Mouse (Mus musculus) left cerebral cortex, postnatal 25 days (tissue): ENCODE measurements around the gene Emid1. TPM values are rescaled to one million over a fixed set of nuclear protein-coding genes. Genes with fewer than 3 reads are reported as not detected.
A peak's percentile ranks its signal among the peaks of the same experiment; 100 is the strongest.

Experiments
- DNase-seq, 2 experiments: peaks; one replicate each; pipeline ENCODE4 v3.0.0; 2022; ENCODE audit warnings: low spot score in 2 of 2, mixed read lengths in 1 of 2
- intact Hi-C: fragments of 180-260 bp; cut with DNase I; formaldehyde crosslinking; loops from one replicate; pipeline ENCODE4 v1.15.1; 2025
- total RNA-seq, 2 experiments: library from RNA; stranded (reverse); gene quantifications; 2 replicates each; pipeline ENCODE4 v1.2.3; 2021

Gene Emid1
- total RNA-seq, 2 experiments from 2014 or later: 9.7 to 11.8 TPM

GRCm38 (mm10) chr11:5068126-5068971 lies 83.7 kb downstream of the Emid1 start:
- intact Hi-C loops: no loop called here

GRCm38 (mm10) chr11:5067063-5067462 lies 85.0 kb downstream of the Emid1 start:
- intact Hi-C loops: no loop called here
- no peak for DNase-seq

More at GRCm38 (mm10) chr11:5068126-5068971, 83.7 kb downstream of the Emid1 start:
- DNase-seq: no peak

- DNase-seq: peak; percentile 88 to 93
- intact Hi-C loops: loop anchor here (1.0 kb wide), 2 partner anchors 50 to 78 kb away; no protein-coding TSS in a partner anchor
Observed at GRCm38 (mm10) chr11:5065056-5065821, 86.8 kb downstream of the Emid1 start, which contains the start of gene Gas2l1. Gas2l1 (minus strand) TSS chr11:5065327.

GRCm38 (mm10) chr11:5064282-5065055 lies 87.6 kb downstream of the Emid1 start:
- intact Hi-C loops: loop anchor here (1.0 kb wide), 2 partner anchors 49 to 77 kb away; no protein-coding TSS in a partner anchor
- peak; percentile 53 to 54 for DNase-seq

- DNase-seq: no peak
- intact Hi-C loops: no loop called here
Observed at GRCm38 (mm10) chr11:5063561-5064281, 88.3 kb downstream of the Emid1 start.

GRCm38 (mm10) chr11:5062860-5063505 lies 89.1 kb downstream of the Emid1 start:
- DNase-seq: peak in 1 of 2 experiments; percentile 32
- intact Hi-C loops: no loop called here

- intact Hi-C loops: no loop called here
- DNase-seq: no peak
Observed at GRCm38 (mm10) chr11:5062326-5062725, 89.7 kb downstream of the Emid1 start.

GRCm38 (mm10) chr11:5061413-5062139 lies 90.5 kb downstream of the Emid1 start:
- DNase-seq: peak; percentile 91 to 98
- intact Hi-C loops: no loop called here

GRCm38 (mm10) chr11:5060756-5061412 lies 91.2 kb downstream of the Emid1 start:
- intact Hi-C loops: no loop called here
- peak in 1 of 2 experiments; percentile 32 for DNase-seq

GRCm38 (mm10) chr11:5059704-5060156 lies 92.3 kb downstream of the Emid1 start:
- peak; percentile 71 to 74 for DNase-seq
- intact Hi-C loops: loop anchor here (2.0 kb wide), 1 partner anchor 17 kb away; no protein-coding TSS in a partner anchor

- intact Hi-C loops: loop anchor here (2.0 kb wide), 1 partner anchor 16 kb away; no protein-coding TSS in a partner anchor
- no peak for DNase-seq
Observed at GRCm38 (mm10) chr11:5059230-5059629, 92.8 kb downstream of the Emid1 start.

- no peak for DNase-seq
- intact Hi-C loops: loop anchor here (2.0 kb wide), 1 partner anchor 16 kb away; no protein-coding TSS in a partner anchor
Observed at GRCm38 (mm10) chr11:5058783-5059182, 93.3 kb downstream of the Emid1 start.

- DNase-seq: peak; percentile 59 to 60
- intact Hi-C loops: loop anchor here (2.0 kb wide), 1 partner anchor 15 kb away; no protein-coding TSS in a partner anchor
Observed at GRCm38 (mm10) chr11:5057856-5058641, 94.0 kb downstream of the Emid1 start, which contains the start of gene Rasl10a. Rasl10a (plus strand) TSS chr11:5058128.

GRCm38 (mm10) chr11:5057541-5057855 lies 94.6 kb downstream of the Emid1 start:
- intact Hi-C loops: no loop called here

GRCm38 (mm10) chr11:5057064-5057463 lies 95.0 kb downstream of the Emid1 start:
- intact Hi-C loops: no loop called here
- peak in 1 of 2 experiments; percentile 31 for DNase-seq

More at GRCm38 (mm10) chr11:5057541-5057855, 94.6 kb downstream of the Emid1 start:
- DNase-seq: no peak
